Mouse (Mus musculus) erythroid progenitor cell, adult 5-6 weeks (primary cell): ENCODE measurements at regions not wholly inside any gene's neighbourhood (a gene's known extent, or its start where the extent isn't known, plus 50 kb on each side); places are given as distances from the start of the nearest gene placed in this dataset.

Experiments used
- ATAC-seq: replicated peaks from 2 replicates; pipeline ENCODE4 v1.8.0; 2016; ENCODE audit warnings: moderate number of reproducible peaks, mild to moderate bottlenecking, moderate TSS enrichment, inconsistent platforms; ENCODE audit not compliant: poor library complexity, low FRiP score, severe bottlenecking

GRCm38 (mm10) chr4:125439856-125440255, 50.6 kb upstream of the Grik3 start:
- ATAC-seq: no peak

GRCm38 (mm10) chr4:125437161-125437822, 53.2 kb upstream of the Grik3 start:
- no peak for ATAC-seq

GRCm38 (mm10) chr4:125433511-125433910, 57.0 kb upstream of the Grik3 start:
- no peak for ATAC-seq

GRCm38 (mm10) chr4:125431648-125432047, 58.9 kb upstream of the Grik3 start:
- ATAC-seq: no peak

GRCm38 (mm10) chr4:125430845-125431244, 59.7 kb upstream of the Grik3 start:
- ATAC-seq: no peak

- no peak for ATAC-seq
These were observed 61.8 kb upstream of the Grik3 start for GRCm38 (mm10) chr4:125428736-125429135.

GRCm38 (mm10) chr4:125420561-125421241, 69.8 kb upstream of the Grik3 start:
- ATAC-seq: no peak

GRCm38 (mm10) chr4:125419491-125420255, 70.8 kb upstream of the Grik3 start:
- no peak for ATAC-seq

- ATAC-seq: no peak
These were observed 75.2 kb upstream of the Grik3 start for GRCm38 (mm10) chr4:125415308-125415707.

- ATAC-seq: no peak
These were observed 76.4 kb upstream of the Grik3 start for GRCm38 (mm10) chr4:125413833-125414719.

GRCm38 (mm10) chr4:125410736-125411441, 79.6 kb upstream of the Grik3 start:
- peak; percentile 49; the same call in 1 of the 2 replicates for ATAC-seq

GRCm38 (mm10) chr4:125399376-125400112, 91.0 kb upstream of the Grik3 start:
- no peak for ATAC-seq

- ATAC-seq: no peak
These were observed 93.5 kb upstream of the Grik3 start for GRCm38 (mm10) chr4:125397007-125397461.

- no peak for ATAC-seq
These were observed 99.2 kb upstream of the Grik3 start for GRCm38 (mm10) chr4:125391269-125391668.

- no peak for ATAC-seq
These were observed 104.7 kb upstream of the Grik3 start for GRCm38 (mm10) chr4:125385811-125386210.

- ATAC-seq: no peak
These were observed 126.5 kb upstream of the Grik3 start for GRCm38 (mm10) chr4:125364011-125364410.

GRCm38 (mm10) chr4:125361611-125362520, 128.6 kb upstream of the Grik3 start:
- no peak for ATAC-seq
